Mouse (Mus musculus) kidney, postnatal 14 days (tissue): Measurements from ENCODE around the gene Hsp90ab1.
A peak's percentile ranks its signal among the peaks of the same experiment; 100 is the strongest.

Experiments used
- DNase-seq: peaks from one replicate; pipeline ENCODE4 v3.0.0; 2022; ENCODE audit warnings: mixed read lengths

Hsp90ab1 gene

DNA sequence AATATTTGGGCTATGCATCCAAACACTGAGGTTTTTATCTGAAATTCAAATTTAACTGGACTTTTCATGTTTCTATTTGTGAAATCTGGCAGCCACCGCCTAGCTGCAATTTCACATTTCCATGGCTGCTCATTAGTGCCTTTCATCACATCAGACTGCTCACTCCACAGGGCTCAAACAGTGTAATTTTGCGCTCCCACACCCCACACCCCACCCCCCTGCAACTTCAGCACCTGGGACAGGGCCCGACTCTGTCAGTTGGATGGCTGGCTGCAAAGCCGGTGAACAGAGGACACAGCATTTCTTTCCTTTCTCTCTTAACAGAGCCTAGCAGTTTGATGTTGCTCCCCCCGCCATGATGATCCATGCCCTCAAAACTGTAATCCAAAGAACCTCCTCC is 36.8 kb downstream of the Hsp90ab1 start:
- DNase-seq: no peak

GRCm38 (mm10) chr17:45532896-45533295 is 40.2 kb downstream of the Hsp90ab1 start:
- no peak for DNase-seq

DNA sequence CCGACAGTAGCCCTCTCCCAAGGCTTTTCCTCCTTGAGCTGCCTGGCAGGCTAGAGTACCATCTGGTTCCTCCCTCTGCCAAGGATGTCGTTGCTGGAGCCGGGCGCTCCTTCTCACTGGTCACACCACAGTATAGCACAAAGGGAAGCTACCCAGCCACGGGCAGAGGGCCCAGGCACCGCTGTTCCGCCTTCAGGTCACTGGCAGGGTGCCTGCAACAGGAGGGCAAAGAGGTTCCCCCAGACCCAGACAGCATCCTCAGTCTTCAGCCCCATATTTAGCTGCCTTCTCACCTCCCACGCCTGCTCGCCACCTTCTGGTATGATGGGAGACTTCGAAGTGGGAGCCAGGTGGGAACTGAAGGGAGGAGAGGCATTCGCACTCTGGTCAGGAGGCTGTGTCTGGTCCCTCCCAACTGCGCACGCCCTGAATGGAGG is 42.7 kb downstream of the Hsp90ab1 start:
- no peak for DNase-seq

DNA sequence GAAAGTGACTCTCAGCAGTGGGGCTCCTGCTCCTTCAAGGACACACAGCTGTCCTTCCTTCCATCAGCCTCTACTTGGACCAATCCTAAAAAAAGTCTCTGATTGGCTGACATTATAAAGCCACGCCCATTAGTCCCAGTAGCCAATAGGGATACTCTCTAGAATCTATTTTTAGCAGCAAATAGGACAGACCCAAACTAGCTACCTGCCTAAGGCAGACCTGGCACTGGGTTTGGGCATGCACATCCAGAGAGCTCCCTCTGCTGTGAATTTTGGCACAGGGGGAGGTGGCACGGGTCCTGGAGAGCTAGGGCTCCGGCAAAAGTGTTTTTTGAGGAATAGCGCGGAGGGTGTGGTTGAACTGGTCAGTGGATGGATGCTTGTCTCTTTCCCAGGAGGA is 46.5 kb downstream of the Hsp90ab1 start:
- DNase-seq: peak; percentile 39

- no peak for DNase-seq
These were observed 48.1 kb downstream of the Hsp90ab1 start for GRCm38 (mm10) chr17:45524961-45525360.

DNA sequence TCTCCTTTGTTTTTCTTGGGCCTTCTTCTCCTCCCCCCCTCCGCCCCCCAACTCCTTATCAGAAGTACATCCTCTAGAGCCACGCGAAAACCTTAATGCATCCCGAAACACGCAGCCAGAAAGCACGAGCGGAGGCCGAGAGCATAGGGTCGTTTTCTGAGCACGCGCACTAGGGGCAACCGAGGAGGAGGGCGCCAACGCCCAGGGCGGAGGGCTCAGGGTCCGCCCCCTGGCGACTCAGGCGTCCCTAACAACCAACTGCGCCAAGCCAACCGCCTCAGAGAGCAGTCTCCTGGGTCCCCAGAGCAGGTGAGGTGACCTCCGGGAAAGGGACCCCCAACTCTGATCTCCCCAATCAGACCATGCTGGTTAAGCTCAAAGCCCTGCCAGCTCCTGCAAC is 49.8 kb downstream of the Hsp90ab1 start, which contains the start of gene Tcte1:
Gene Tcte1 (plus strand): TSS at position 172 of the 400 bp plus-strand sequence.
- DNase-seq: no peak

DNA sequence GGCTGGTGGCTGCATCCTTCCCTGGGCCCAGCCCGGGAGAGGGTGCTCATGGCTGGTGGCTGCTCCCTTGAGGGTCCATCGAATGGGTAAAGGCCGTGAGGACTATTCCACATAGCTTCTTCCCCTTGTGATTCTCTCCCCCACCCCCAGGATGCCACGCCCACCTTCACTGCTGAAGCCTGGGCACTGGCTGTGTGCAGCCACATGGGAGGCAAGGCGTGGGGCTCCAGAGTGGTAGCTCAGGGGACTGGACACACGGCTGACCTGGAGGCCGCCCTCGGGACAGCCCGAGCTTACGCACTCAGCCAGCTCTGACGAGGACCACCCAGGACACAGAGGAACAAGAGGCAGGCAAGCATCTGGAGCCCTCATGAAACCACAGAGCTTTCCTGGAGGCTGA is 52.9 kb downstream of the Hsp90ab1 start:
- DNase-seq: no peak

GRCm38 (mm10) chr17:45518766-45519475 is 54.1 kb downstream of the Hsp90ab1 start:
- DNase-seq: no peak
